Mouse (Mus musculus) adrenal gland, postnatal 14 days (tissue): Measurements from ENCODE around the gene Uvrag. TPM values are rescaled to one million over a fixed set of nuclear protein-coding genes. Genes with fewer than 3 reads are reported as not detected.

ENCODE experiments used
- DNase-seq: peaks from one replicate; pipeline ENCODE4 v3.0.0; 2021; ENCODE audit warnings: mixed read lengths
- total RNA-seq: library from RNA; stranded (reverse); gene quantifications from 2 replicates; pipeline ENCODE4 v1.2.3, GENCODE M21; 2021

Gene Uvrag
- total RNA-seq, 1 experiment from 2014 or later = 42.3 TPM

DNA sequence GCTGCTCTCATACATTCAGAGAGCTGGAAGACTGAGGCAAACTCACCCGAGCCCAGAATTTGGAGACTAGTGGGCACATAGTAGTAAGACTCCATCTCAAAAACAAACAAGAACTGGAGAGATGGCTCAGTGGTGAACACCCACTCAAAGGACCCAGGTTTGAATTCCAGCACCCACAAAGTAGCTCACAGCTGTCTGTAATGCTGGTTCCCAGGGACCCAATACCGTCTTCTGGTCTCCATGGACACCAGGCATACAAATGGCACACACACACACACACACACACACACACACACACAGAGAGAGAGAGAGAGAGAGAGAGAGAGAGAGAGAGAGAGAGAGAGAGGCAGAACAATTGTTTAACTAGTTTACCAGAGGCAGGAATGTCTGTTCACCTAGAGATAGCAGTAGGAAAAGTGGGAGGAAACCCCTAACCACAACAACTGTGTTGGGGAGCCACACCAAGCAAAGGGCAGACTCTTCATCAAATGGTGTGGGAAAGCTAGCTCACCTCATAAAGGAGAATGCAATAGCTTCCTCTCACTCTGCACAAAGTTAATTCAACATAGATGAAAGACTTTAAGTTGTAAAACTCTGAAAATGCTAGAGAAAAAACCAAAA lies 123.6 kb downstream of the Uvrag start:
- no peak for DNase-seq

- no peak for DNase-seq
Measured at GRCm38 (mm10) chr7:99015914-99016313, 125.0 kb downstream of the Uvrag start.

- no peak for DNase-seq
Measured at GRCm38 (mm10) chr7:99015419-99015818, 125.5 kb downstream of the Uvrag start.

DNA sequence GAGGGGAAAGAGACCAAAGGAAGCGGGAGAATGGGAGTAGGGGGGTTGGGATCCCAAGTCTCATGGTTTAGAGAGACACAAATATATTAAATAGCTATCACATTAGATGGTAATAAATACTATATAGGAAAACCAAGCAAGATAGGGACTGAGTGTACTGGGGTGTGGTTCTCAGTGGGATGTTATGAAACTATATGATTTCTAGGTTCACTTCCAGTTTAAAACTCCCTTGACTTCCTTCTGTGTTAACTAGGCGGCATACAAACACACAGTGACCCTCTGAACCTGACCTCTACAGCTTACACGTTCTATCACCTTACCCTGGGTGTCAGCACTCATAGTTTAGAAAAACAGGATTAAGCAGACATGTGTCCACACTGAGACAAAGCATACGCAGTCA lies 126.3 kb downstream of the Uvrag start:
- DNase-seq = no peak

DNA sequence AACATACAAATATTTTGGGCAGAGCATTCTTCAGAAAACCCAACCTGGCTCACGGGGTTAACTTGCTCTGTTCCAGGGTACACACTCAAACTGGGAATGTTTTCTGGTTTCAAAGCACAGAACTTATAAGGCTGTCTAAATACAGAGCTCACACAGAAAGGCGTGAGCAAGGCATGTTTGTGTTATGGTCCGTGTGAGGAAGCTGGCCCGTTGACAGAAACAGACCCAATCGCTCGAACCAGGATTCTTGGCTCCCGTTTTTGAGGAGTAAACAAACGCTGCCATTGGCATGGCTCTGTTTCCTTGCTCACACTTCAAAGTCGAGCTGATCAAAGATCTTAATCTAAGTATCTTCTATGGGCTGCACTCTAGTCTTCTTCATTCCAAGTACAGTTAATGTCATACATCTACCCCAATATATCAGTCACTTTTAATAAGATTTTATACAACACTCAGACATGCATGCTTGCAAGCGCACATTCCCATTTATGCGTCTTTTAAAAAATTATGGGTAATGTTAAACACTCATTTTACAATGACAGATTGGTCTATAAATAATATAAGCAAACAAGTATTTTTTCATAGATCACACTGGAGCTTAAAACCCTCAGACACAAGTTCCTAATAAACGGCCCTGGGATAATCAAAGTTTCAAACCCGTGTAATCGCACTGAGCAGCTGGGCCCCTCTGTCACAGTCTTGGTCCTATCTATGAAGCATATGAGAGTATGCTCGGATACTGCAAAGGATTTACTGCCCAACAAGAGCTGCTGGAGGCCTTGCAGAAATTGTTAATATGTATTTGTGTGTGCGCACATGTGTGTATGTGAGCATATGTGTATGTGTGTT lies 133.2 kb downstream of the Uvrag start:
- no peak for DNase-seq

GRCm38 (mm10) chr7:99003231-99003630 lies 137.7 kb downstream of the Uvrag start:
- no peak for DNase-seq

DNA sequence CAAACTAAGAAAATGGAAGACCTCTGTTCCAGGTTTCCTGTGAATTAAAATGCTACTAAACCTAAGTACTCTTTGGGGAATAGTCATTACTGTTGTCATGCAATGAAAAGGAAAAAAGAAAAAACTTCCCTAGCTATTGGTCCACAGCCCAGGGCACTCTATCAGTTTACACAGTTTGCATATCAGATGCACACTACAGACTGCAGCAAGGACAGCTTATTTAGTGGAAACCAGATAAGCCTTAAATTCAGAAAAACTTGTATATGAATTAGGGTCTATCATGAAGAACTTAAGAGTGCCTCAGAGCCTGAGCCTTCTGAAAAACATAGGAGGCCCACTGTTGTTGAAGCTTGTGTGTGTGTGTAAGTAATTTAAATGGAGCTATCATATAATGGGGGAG lies 142.2 kb downstream of the Uvrag start:
- no peak for DNase-seq

GRCm38 (mm10) chr7:98997760-98998159 lies 143.2 kb downstream of the Uvrag start:
- no peak for DNase-seq

- DNase-seq = no peak
Measured at GRCm38 (mm10) chr7:98996791-98997190, 144.2 kb downstream of the Uvrag start.

GRCm38 (mm10) chr7:98995126-98995727 lies 145.7 kb downstream of the Uvrag start:
- DNase-seq = no peak

DNA sequence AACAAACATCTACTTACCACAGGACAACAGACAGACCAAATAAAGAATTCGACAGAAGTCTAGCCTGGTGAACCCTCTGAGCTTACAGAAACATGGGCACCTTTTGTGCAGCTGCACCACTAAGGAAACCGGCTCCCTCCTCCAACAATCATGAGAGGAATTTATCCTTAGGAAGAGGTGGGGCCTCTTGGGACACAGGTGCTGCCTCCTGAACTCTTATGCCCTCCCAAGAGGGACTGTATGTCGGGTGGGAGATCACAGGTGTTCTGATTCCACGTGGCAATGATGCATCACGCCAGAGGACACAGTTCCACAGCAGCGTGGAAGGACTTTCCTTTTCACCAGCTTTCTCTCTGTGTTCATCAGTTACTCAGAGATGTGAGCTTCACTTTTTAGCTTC lies 146.8 kb downstream of the Uvrag start:
- no peak for DNase-seq

- DNase-seq = no peak
Measured at GRCm38 (mm10) chr7:98993395-98993794, 147.5 kb downstream of the Uvrag start.

- no peak for DNase-seq
Measured at GRCm38 (mm10) chr7:98991204-98991761, 149.7 kb downstream of the Uvrag start.

GRCm38 (mm10) chr7:98990510-98990909 lies 150.4 kb downstream of the Uvrag start:
- DNase-seq = no peak

DNA sequence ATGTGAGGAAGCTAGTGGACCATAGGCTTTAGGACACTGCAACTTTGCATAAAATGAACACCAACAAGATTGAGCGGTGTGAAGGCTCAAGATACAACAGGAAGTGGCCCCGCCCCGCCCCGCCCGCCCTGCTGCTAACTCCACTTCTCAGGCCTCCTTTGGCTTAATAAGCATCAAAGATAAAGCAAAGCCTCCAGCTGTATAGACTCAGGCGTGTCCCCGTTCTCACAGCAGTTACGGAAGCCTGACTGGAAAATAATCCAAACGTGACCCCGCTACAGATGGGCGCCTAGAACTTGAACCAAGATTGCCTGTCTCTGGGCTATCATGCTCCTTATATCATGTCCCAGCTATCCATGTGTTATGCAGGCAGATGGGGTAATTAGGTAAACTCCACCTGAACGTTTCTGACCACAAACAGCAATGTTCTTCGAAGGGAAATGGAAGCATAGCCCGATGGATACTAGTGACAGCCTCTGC lies 153.9 kb downstream of the Uvrag start:
- no peak for DNase-seq

- DNase-seq = no peak
Measured at GRCm38 (mm10) chr7:98985935-98986334, 155.0 kb downstream of the Uvrag start.

GRCm38 (mm10) chr7:98985489-98985888 lies 155.5 kb downstream of the Uvrag start:
- DNase-seq = no peak

GRCm38 (mm10) chr7:98984319-98984718 lies 156.6 kb downstream of the Uvrag start:
- DNase-seq = no peak

GRCm38 (mm10) chr7:98983058-98983457 lies 157.9 kb downstream of the Uvrag start:
- no peak for DNase-seq

GRCm38 (mm10) chr7:98981423-98981822 lies 159.5 kb downstream of the Uvrag start:
- DNase-seq = no peak

DNA sequence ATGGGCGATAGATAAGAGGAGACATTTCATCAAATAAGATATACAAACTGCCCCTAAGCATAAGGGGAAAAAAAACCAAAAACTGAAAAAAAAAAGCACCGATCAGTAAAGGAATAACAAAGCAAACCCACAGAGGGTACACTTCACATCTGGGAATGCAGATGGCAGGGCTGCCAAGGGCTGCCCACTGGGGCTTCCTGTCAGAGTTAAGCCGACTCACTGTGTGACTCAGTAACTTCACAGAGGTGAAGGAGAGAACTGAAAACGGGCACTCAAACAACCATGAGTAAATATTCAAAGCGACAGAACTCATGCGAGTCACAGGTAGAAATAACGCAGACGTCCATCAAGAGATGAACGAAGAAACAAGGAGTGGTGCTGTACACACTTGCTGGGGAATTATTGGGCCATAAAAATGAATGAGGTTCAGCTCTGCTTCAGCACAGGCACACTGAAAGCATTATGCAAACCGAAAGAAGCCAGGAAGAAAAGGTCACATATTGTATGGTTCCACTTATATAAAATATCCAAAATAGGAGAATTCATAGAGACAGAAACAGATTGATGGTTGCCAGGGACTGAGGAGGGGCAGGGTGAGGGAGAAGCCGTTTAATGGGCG lies 164.0 kb downstream of the Uvrag start:
- no peak for DNase-seq

DNA sequence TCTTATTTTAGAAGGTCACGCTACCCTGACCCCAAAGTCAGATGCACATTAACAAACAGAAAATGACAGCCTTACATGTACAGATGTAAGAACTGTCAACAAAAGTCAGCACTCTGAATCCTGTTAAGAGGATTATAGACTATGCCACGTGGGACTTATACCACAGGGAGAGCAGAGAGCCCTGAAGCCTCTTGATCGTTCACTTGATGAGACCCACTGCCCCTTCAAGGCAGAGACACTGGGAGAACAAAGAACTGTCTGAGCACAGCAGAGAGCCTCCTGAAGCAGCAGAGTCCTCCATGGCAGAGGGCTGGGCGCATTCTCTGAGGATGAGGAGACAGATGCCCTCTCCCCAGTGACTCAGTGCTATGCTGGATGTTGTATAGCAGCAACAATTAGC lies 166.4 kb downstream of the Uvrag start:
- DNase-seq = no peak

- no peak for DNase-seq
Measured at GRCm38 (mm10) chr7:98970721-98971120, 170.2 kb downstream of the Uvrag start.
